11 mouse cellular contexts compared by ENCODE assay signal in genomic region chr7:143433331-143433730, GRCm38 (mm10). TPM values are rescaled to one million over a fixed set of nuclear protein-coding genes. Genes with fewer than 3 reads are reported as not detected.
A peak's percentile ranks its signal among the peaks of the same experiment; 100 is the strongest.
DNase-seq lines count a peak whose midpoint lies in the region; ATAC-seq and TF ChIP-seq lines count a peak whose summit lies in the region.
"Had no signal": no experiment of that assay in that cellular context is flagged by ENCODE, and none has a peak within 500 bp of the region (broad histone marks: within the 10 kb centered on the region; RNA-seq: fewer than 3 reads in every experiment).

No protein-coding gene starts in this region.

- H3K4me2 ChIP-seq in forebrain, postnatal 0 days (ENCODE audit: low read depth), result no peak overlapping the region
- no peak overlapping the region for H3K4me2 ChIP-seq in forebrain, embryonic 11.5 days (ENCODE audit: low read depth, low read length, severe bottlenecking)
- H3K4me2 ChIP-seq in neural tube, embryonic 11.5 days (ENCODE audit: low read depth), result no peak overlapping the region
- H3K4me2 ChIP-seq in intestine, postnatal 0 days (replicated peaks; ENCODE audit: low read depth), result no peak overlapping the region
- H3K4me2 ChIP-seq in midbrain, embryonic 11.5 days, result no peak overlapping the region
- H3K4me2 ChIP-seq: neural tube, embryonic 13.5 days had no signal

- H3K4me3 ChIP-seq in forebrain, postnatal 0 days (ENCODE audit: low read depth, low read length), result no peak overlapping the region
- H3K4me3 ChIP-seq in forebrain, embryonic 11.5 days (ENCODE audit: low read depth, low read length), result no peak overlapping the region
- no peak overlapping the region for H3K4me3 ChIP-seq in neural tube, embryonic 11.5 days (ENCODE audit: low read depth, low read length)
- H3K4me3 ChIP-seq in intestine, postnatal 0 days (ENCODE audit: low read depth, low read length), result no peak overlapping the region
- H3K4me3 ChIP-seq in midbrain, embryonic 11.5 days (ENCODE audit: low read depth, low read length), result no peak overlapping the region
- H3K4me3 ChIP-seq: neural tube, embryonic 13.5 days had no signal

- H3K9ac ChIP-seq in forebrain, postnatal 0 days, result no peak overlapping the region
- H3K9ac ChIP-seq in forebrain, embryonic 11.5 days (ENCODE audit: low read length), result no peak overlapping the region
- no peak overlapping the region for H3K9ac ChIP-seq in neural tube, embryonic 11.5 days (ENCODE audit: low read length)
- no peak overlapping the region for H3K9ac ChIP-seq in intestine, postnatal 0 days (ENCODE audit: low read depth, low read length)
- H3K9ac ChIP-seq in midbrain, embryonic 11.5 days (ENCODE audit: low read length), result no peak overlapping the region
- H3K9ac ChIP-seq: liver, postnatal 0 days; neural tube, embryonic 13.5 days had no signal

- 55% methylated on average over 7 of the region's 7 CpGs for WGBS in forebrain, postnatal 0 days
- WGBS in forebrain, embryonic 11.5 days, result 79% methylated on average over 7 of the region's 7 CpGs
- 49% methylated on average over 7 of the region's 7 CpGs for WGBS in neural tube, embryonic 11.5 days
- WGBS in intestine, postnatal 0 days, result 73% methylated on average over 7 of the region's 7 CpGs
- 72% methylated on average over 7 of the region's 7 CpGs for WGBS in midbrain, embryonic 11.5 days

- ATAC-seq in forebrain, postnatal 0 days, result no peak
- ATAC-seq in forebrain, embryonic 11.5 days (replicated peaks; ENCODE audit: low FRiP score), result no peak
- ATAC-seq in neural tube, embryonic 11.5 days (ENCODE audit: insufficient read depth, low FRiP score, low TSS enrichment), result no peak
- ATAC-seq in intestine, postnatal 0 days, result no peak
- ATAC-seq in midbrain, embryonic 11.5 days (ENCODE audit: low FRiP score), result no peak
- ATAC-seq: liver, postnatal 0 days had no signal

- peak; percentile 13 for DNase-seq in forebrain, postnatal 0 days
- no peak for DNase-seq in forebrain, embryonic 11.5 days (ENCODE audit: low spot score)
- no peak for DNase-seq in neural tube, embryonic 11.5 days (ENCODE audit: low spot score)
- DNase-seq in neural tube, embryonic 10.5 days (ENCODE audit: extremely low spot score, low spot score), result no peak
- peak; percentile 83 for DNase-seq in gastrocnemius, postnatal 25 days
- DNase-seq in right cerebral cortex, postnatal 4 days, result peak; percentile 26
- DNase-seq in midbrain, embryonic 11.5 days (ENCODE audit: low spot score, missing footprints), result no peak
- DNase-seq: liver, postnatal 0 days had no signal

- no peaks in the 10 kb centered on the region for H3K9me3 ChIP-seq in forebrain, postnatal 0 days (ENCODE audit: low read length)
- no peaks in the 10 kb centered on the region for H3K9me3 ChIP-seq in forebrain, embryonic 11.5 days (ENCODE audit: control insufficient read depth, low read length)
- H3K9me3 ChIP-seq in neural tube, embryonic 11.5 days (ENCODE audit: control insufficient read depth, low read length), result no peaks in the 10 kb centered on the region
- no peaks in the 10 kb centered on the region for H3K9me3 ChIP-seq in intestine, postnatal 0 days (ENCODE audit: control insufficient read depth)
- no peaks in the 10 kb centered on the region for H3K9me3 ChIP-seq in midbrain, embryonic 11.5 days (ENCODE audit: control insufficient read depth, low read length)
- H3K9me3 ChIP-seq: neural tube, embryonic 13.5 days had no signal

- H3K27ac ChIP-seq in forebrain, postnatal 0 days (ENCODE audit: low read depth, low read length), result no peak overlapping the region
- H3K27ac ChIP-seq in forebrain, embryonic 11.5 days (ENCODE audit: low read depth, low read length), result no peak overlapping the region
- H3K27ac ChIP-seq in neural tube, embryonic 11.5 days (ENCODE audit: low read depth, low read length), result 0 out of 2 replicates have a peak overlapping the region, but pooled peaks have one; percentile 17
- no peak overlapping the region for H3K27ac ChIP-seq in intestine, postnatal 0 days (ENCODE audit: low read depth, low read length)
- H3K27ac ChIP-seq in midbrain, embryonic 11.5 days (ENCODE audit: low read depth, low read length), result no peak overlapping the region
- H3K27ac ChIP-seq: neural tube, embryonic 13.5 days had no signal

- no peaks in the 10 kb centered on the region for H3K27me3 ChIP-seq in forebrain, postnatal 0 days (ENCODE audit: insufficient read depth, low read length)
- H3K27me3 ChIP-seq in forebrain, embryonic 11.5 days (ENCODE audit: control insufficient read depth, insufficient read depth, low read length), result peaks cover 31% of the 10 kb centered on the region
- 0 out of 2 replicates have a peak, but pooled peaks cover 4% of the 10 kb centered on the region for H3K27me3 ChIP-seq in neural tube, embryonic 11.5 days (ENCODE audit: control insufficient read depth, insufficient read depth, low read length)
- H3K27me3 ChIP-seq in intestine, postnatal 0 days (replicated peaks; ENCODE audit: control insufficient read depth, insufficient read depth, low read length), result 0 out of 2 replicates have a peak, but pooled peaks cover 7% of the 10 kb centered on the region
- H3K27me3 ChIP-seq in midbrain, embryonic 11.5 days (ENCODE audit: control insufficient read depth, insufficient read depth, low read length), result peaks cover 3% of the 10 kb centered on the region
- H3K27me3 ChIP-seq: neural tube, embryonic 13.5 days had no signal

- peaks cover 5% of the 10 kb centered on the region; the same call in 1 of the 2 replicates for H3K4me1 ChIP-seq in forebrain, postnatal 0 days (ENCODE audit: insufficient read depth)
- peaks cover 15% of the 10 kb centered on the region for H3K4me1 ChIP-seq in forebrain, embryonic 11.5 days (replicated peaks; ENCODE audit: control insufficient read depth, insufficient read depth, low read length)
- H3K4me1 ChIP-seq in neural tube, embryonic 11.5 days (ENCODE audit: control insufficient read depth, insufficient read depth, low read length), result peaks cover 17% of the 10 kb centered on the region
- no peaks in the 10 kb centered on the region for H3K4me1 ChIP-seq in intestine, postnatal 0 days (replicated peaks; ENCODE audit: control insufficient read depth, insufficient read depth, low read length)
- H3K4me1 ChIP-seq in midbrain, embryonic 11.5 days (ENCODE audit: control insufficient read depth, insufficient read depth, low read length), result peaks cover 20% of the 10 kb centered on the region

- no peaks in the 10 kb centered on the region for H3K36me3 ChIP-seq in forebrain, postnatal 0 days (ENCODE audit: insufficient read depth)
- H3K36me3 ChIP-seq in forebrain, embryonic 11.5 days (ENCODE audit: control insufficient read depth, insufficient read depth, low read length), result no peaks in the 10 kb centered on the region
- H3K36me3 ChIP-seq in neural tube, embryonic 11.5 days (ENCODE audit: control insufficient read depth, insufficient read depth, low read length), result no peaks in the 10 kb centered on the region
- H3K36me3 ChIP-seq in intestine, postnatal 0 days (ENCODE audit: control insufficient read depth, insufficient read depth), result no peaks in the 10 kb centered on the region
- H3K36me3 ChIP-seq in midbrain, embryonic 11.5 days (ENCODE audit: control insufficient read depth, insufficient read depth, low read length), result no peaks in the 10 kb centered on the region
- H3K36me3 ChIP-seq: neural tube, embryonic 13.5 days had no signal

- TF ChIP-seq CTCF in forebrain, postnatal 0 days (IDR thresholded peaks at IDR 0.05; ENCODE audit: low read depth), result no peak
- no peak for TF ChIP-seq CTCF in intestine, postnatal 0 days (IDR thresholded peaks at IDR 0.05; ENCODE audit: low read depth)

RNA-seq across cellular contexts. Expression of gene Cdkn1c, which starts 27.5 kb away (rescaled TPM):
- 99.0 and 123 TPM in 2 replicates for total RNA-seq in forebrain, postnatal 0 days (2014; rRNA removed)
- polyA plus RNA-seq in forebrain, postnatal 0 days (2015; fragmentation: Nextera tagmentation; extraction: Ambion mirVana), result 119 and 124 TPM in 2 replicates
- polyA plus RNA-seq in forebrain, embryonic 11.5 days (2014; fragmentation: Nextera tagmentation; extraction: Ambion mirVana), result 372 and 435 TPM in 2 replicates
- 1,204 and 1,311 TPM in 2 replicates for polyA plus RNA-seq in neural tube, embryonic 11.5 days (2014; fragmentation: Nextera tagmentation; extraction: Ambion mirVana)
- 100 to 1,000 TPM in 1 of 2 experiments, 10 to 100 TPM in 1; 95.8 to 152 TPM for total RNA-seq in gastrocnemius, postnatal 25 days (2021)
- 542 and 615 TPM in 2 replicates for polyA plus RNA-seq in intestine, postnatal 0 days (2015; fragmentation: Nextera tagmentation; extraction: Ambion mirVana)
- polyA plus RNA-seq in midbrain, embryonic 11.5 days (2014; fragmentation: Nextera tagmentation; extraction: Ambion mirVana), result 789 and 799 TPM in 2 replicates

RNA-seq across cellular contexts. Expression of gene Slc22a18, which starts 40.2 kb away (rescaled TPM):
- 0.92 and 1.7 TPM in 2 replicates for total RNA-seq in forebrain, postnatal 0 days (2014; rRNA removed)
- polyA plus RNA-seq in forebrain, postnatal 0 days (2015; fragmentation: Nextera tagmentation; extraction: Ambion mirVana), result 0.71 and 1.0 TPM in 2 replicates
- polyA plus RNA-seq in forebrain, embryonic 11.5 days (2014; fragmentation: Nextera tagmentation; extraction: Ambion mirVana), result 0.20 and 0.29 TPM in 2 replicates
- polyA plus RNA-seq in neural tube, embryonic 11.5 days (2014; fragmentation: Nextera tagmentation; extraction: Ambion mirVana), result 0.64 TPM in 1 of 2 replicates, not detected in the other
- total RNA-seq in gastrocnemius, postnatal 25 days (2021), result under 1 TPM in 1 of 2 experiments, not detected in 1; 0.29 TPM
- polyA plus RNA-seq in intestine, postnatal 0 days (2015; fragmentation: Nextera tagmentation; extraction: Ambion mirVana), result 21.6 and 25.0 TPM in 2 replicates
- polyA plus RNA-seq in midbrain, embryonic 11.5 days (2014; fragmentation: Nextera tagmentation; extraction: Ambion mirVana), result 0.16 and 0.30 TPM in 2 replicates
- polyA plus RNA-seq: C2C12 had no signal

Comparison
In these comparisons a context has a peak if more than half of its experiments do, and no peak if none do; other contexts are left out.
1. DNase-seq: peak in forebrain, postnatal 0 days (single experiment), gastrocnemius, postnatal 25 days (single experiment) and right cerebral cortex, postnatal 4 days (single experiment); none in forebrain, embryonic 11.5 days (single experiment), neural tube, embryonic 11.5 days (single experiment), neural tube, embryonic 10.5 days (single experiment) and midbrain, embryonic 11.5 days (single experiment).
2. RNA of gene Slc22a18, which starts 40.2 kb away (polyA plus RNA-seq): 21.6 to 25.0 TPM in intestine, postnatal 0 days; 0.71 to 1.0 TPM in forebrain, postnatal 0 days, 0.64 TPM in neural tube, embryonic 11.5 days, 0.20 to 0.29 TPM in forebrain, embryonic 11.5 days and 0.16 to 0.30 TPM in midbrain, embryonic 11.5 days; every median in the first group is over 10 times any median in the second.